Mouse (Mus musculus) urinary bladder, postnatal 36 days (tissue): ENCODE measurements around the gene Thsd7a.

Experiments
- DNase-seq, 2 experiments: peaks; one replicate each; pipeline ENCODE4 v3.0.0; 2022; ENCODE audit warnings: low spot score in 2 of 2, mixed read lengths in 1 of 2

Thsd7a gene

DNA sequence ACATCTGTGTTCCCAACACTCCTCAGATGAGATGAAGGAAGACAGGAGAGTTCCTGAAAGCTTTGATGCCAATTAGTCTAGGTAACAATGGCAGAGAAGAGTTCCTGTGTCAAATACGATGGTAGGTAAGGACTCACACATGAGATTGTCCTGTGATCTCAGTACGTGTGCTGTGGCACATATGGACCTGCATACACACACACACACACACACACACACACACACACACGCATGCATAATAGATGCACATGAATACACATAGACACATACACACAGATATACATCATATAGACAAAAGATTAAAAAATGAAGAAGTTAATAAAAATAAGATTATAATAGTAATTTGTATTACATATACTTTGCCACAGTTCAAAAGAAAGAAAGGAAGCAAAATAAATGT lies 56.0 kb downstream of the Thsd7a start:
- DNase-seq: no peak

DNA sequence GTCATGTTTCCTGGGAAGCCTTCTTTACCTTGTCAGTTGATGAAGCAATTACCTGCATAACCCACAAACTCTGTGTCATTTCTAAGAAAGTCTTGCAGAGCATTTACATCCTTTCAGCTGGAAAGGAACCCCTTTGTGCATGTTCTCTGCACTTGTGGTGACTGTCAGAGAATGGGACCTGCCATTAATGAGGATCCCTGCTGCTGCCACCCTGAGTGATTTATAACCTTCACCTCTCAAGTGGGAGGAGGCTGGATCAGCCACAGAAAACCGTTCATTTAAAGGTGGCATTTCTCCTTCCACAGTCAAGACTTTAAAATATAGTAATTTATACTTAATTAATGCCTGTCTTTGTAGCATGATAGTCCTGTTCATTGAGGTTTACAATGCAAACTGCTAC lies 99.6 kb downstream of the Thsd7a start:
- DNase-seq: no peak

DNA sequence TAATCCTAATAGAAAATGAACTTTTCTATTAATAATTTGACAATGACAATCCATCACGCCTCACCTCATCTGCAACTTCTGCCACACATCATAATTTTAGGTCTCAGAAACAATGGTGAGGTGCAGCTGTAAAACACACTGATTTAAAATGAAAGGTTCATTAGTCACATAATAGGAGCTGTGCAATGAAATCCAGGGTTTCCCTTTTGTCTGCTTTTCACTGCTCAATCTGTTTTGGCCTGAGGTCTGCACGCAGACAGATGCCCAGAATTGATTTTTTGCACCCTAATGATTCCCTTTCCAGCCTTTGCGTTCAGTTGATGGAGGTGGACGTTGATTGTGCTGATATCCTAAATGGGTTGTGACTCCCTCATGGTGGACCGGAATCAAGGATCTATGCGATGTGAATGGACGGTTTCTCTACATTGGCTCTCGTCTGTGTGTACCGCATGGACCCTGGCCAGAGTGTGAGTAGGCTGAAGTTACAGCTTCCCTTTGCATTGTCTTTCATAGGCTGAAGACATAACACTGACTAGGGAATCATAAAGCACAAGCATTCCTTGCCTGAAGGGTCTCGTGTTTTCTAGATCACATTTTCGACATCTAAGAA lies 120.5 kb downstream of the Thsd7a start:
- no peak for DNase-seq

DNA sequence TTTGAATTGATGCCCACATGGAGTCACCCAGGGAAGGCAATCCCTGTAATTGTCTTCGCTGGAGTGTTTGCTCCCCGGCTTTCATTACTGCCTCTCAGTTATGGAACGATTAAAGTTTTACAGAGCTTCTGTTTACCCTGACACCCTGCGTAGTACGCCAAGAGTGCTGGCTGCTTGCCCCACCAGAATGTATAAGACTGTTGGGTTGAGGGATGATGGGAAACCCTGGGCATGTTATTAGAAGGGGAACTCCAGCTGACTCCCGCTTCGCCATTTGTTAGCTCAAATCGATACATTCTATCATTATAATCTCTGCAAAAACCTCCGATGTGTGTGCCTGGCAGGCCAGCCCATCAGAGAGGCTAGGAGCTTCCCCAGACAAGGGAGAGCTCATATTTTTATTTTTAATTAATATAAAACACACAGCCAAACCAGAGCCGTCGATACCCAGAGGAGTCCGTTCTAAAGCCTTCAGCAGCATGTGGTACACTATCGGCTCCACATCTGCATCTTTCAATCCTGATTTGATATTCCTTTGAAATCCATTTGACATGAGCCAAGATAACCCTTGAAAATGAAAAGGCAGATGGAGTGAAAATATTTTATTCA lies 142.5 kb downstream of the Thsd7a start:
- no peak for DNase-seq

DNA sequence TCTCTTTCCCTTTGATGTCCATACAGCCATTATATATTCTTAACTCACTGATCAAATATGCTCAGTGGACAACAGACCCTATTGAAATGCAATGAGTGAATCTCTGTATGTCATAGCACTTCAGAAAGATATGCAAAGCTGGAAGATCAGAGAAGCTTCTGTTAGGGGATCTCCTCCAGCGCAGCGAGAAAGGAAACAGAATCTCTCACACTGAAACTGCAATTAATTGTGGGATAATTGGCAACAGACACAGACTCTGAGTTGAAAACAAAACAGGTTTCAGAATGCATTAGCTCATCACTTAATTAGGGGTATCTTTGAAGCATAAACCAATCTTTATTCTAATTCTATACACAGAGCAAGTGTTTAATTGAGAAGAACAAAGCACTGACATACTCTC lies 146.3 kb downstream of the Thsd7a start:
- no peak for DNase-seq

DNA sequence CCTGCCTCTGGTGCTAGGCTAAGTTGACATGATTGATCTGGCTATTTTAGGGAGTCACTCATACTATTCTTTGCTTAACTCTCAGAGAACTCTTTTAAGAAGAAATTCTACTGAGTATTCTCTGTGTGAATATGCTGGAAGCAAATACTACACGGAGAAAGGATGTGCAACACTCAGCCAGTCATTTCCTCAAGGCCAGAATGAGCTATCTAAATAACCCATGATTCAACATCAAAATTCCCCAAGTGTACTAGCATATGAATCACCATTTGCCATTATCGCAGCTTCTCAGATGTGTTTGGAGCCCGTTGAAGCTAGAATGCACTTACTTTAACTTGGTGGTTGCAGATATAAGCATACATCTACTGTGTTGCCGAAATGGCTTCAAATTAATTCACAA lies 147.0 kb downstream of the Thsd7a start:
- no peak for DNase-seq

DNA sequence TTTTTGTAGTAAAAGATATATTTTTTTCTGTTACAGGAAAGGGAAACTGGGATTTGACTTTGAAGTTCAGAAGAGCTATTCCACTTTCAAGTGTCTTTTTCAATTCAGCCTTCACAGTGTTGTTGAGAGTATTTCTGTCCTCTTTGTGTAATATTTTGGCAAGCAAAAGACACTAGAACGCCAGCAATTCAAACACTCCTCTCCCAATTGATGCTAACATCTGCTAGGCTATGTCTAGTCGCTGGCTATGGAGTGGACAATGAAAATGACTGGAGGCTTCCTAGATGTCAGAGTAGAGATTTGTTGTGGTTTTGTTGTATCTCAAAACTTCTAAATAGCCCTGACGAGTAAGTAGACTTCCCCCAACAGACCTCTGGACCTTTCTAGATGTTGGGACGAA lies 164.8 kb downstream of the Thsd7a start:
- DNase-seq: no peak

DNA sequence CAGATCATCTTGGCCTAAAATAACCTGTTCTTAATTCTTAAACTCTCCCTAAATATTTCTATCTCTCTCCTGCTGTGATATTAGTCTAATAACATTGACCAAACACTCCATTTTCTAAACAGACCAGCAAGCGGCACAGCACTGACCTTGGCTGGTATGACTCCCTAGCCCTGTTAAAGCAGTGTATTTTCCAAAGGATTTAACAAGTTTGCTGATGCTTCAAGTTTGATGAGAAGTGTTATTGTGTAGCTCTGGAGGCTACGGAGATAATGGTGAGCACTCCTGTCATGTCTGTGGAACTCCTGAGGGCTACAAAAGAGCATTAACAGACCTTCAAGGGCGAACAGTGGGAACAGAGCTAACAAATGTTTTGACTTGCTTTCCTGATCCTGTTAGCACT lies 168.1 kb downstream of the Thsd7a start:
- DNase-seq: no peak

DNA sequence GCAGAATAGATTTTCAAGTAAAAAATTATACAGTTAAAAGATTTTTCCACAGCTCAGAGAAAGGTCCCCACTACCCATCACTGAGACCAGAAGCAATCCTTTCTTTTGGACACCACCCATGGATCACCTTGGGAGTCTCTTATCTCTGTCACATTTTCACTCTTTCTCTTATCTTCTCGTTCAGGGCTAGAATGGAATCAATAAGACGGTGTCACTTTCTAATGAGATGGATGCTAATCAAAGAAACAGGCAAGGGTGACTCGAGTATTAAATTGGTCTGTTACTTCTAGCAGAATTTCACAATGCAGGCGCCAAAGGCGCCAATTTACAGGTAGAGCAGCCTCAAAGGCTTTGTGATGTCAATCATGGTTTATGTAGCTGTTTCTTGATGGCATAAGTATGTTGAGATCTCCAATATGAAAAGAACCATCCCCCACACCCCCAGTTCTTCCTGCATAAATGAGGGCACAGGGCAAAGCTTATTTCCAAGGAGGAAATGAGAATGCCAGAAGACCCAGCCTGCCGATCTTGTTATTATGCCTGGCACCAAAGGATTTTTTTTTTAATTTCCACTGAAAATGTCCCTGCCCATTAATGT lies 173.5 kb downstream of the Thsd7a start:
- no peak for DNase-seq

DNA sequence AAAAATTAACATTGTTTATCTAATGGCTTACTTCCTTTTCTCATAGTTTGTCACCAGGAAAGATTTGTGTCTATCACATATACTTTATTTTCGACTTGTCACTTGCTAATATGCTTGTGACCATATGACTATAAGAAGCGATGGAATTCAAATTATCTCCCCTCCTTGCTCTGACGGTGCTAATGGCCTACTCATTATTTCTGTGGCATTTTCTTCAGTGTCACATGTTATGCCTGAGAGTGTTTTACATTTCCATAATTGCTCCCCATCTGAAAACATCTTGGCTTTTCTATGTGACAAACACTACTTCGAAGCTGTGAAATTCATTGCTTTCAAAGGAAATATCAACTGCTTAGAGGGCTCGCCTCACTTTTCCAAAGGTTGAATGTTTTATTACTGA lies 177.0 kb downstream of the Thsd7a start:
- no peak for DNase-seq

DNA sequence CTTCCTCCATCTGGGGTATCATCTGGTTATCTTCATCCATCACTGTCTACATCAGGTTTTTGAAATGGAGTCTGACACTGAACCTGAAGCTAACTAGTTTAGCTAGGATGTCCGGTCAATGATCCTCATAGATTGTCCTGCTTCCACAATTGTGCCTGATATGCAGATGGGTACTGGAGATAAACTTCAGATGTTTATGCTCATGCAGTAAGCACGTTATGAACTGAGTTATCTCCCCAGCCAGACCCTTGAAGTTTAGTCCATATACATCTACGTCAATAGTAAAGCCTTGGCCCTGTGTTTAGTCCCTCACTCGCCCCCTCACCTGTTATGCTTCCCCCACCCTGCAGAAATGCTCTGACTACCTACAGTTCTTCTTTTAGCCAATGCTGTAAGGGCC lies 184.1 kb downstream of the Thsd7a start:
- no peak for DNase-seq

DNA sequence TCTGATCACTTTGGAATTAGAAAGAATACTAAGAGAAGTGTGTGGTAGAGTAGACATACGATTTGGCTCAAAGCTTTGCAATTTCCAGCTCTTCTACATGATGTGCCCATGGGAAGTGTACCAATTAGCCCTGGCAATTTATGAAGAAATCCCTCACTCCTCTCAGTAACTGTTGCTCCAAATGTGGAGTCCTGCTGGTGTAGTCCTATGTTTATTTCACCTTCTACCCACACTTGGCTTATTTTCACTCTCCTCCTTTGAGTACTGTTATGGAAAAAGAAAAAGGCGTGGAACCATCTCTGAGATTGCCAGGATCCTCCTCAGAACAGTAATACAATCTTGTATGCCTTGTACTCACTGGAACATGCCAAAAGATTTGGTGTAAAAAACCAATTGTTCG lies 186.9 kb downstream of the Thsd7a start:
- DNase-seq: no peak

DNA sequence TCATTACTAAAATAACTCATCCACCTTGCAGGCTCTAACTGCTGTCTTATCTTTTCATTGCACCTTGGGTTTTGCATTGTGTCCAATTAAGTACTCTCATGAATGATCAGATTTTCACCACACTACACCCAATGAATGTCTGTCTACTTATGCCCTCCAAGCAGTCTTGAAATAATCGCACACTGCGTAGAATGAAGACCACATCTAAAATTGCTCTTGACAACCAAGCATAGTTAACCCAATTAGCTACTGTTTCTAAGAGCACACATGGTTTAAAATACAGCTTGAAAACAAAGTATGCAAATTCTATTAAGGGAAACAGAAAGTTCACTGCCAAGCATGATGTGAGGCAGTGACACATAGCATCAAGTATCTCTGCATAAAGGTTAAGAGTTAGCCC lies 188.7 kb downstream of the Thsd7a start:
- no peak for DNase-seq

DNA sequence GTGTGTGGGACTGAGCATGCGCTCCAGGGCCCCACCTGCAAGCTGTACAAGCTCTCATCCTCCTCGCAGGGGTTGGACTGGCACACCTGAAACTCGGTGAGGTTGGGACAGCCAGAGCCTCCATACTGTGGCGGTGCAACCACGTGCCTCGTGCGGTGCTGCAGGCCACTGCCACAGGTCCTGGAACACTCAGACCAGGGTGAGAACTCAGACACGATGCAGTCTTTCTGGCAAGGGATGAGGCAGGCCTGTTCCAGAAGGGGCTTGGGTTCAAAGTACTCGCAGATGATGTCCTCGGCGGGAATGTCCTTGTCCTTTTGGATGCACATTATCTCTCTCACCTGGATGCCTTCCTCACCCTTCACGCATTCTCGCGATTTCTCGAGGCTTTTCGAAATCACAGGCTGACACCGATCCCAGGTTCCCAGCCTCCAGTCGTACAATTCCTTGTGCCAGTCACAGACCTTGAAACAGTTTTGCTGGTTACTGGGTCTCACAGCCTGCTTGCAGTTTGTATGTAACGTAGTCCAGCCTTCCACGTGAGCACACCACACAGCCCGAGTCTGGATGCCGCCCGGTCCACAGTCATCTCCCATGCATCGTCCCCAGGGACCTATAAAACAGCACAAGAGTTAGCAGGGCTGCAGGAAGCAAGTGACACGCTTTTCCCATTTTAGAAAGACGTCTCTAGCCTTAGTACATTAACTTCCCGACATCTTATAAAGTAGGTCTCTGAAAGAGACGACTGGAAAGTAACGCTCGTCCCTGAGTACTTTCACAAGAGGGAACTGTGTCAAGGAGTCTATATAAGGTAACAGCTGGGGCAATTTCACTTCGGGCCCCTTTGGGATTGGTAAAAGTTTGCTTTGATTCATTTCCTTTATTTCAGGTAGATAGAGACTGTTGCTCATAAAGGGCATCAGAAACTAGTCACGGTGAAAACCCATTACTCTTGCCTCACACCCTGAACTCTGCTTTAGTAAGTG lies 193.8 kb downstream of the Thsd7a start:
- DNase-seq: no peak

DNA sequence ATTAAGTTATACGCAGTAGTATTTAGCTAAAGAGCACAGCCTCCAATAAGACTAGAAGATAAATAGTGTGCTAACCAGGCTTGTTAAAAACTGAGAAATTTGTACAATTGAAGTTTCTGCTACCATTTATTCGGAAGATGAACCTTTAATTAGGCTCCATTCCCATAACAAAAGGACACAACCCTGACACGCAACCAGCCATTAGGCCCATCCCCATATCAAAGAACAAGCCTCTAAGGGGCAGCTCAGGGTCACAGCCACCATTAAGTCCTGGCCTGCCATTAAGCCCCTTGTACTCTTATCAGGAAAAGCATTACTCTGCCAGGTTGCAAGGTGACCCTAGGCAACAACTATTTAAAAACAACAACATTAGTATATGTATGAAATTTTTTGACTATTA lies 198.0 kb downstream of the Thsd7a start:
- no peak for DNase-seq

DNA sequence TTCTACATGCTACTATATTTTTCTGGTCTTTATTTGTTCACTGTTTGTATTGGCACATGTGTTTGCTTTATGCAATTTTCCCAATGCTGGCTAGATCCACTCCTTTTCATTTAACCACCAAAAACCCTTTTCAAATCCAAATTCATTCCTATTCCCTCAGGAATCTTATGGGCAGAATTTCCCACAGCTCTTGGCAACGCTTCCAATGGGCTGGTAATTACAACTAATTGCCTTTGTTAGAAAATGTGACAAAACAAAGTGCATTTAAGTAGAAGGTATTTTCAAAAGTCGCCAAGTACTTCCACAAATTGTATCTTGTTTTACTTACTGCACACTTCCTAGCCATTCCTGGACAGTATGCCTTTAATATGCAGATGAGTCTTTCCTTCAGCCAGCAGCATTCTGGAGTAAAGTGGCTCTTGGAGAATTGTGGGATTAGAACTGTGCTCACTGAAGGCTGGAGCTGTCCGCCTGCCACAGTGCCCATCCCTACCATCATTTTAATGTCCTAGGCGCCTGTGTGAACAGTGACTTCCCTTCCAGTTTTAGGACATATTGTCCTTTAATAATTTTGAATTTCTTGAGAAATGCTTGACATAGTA lies 199.1 kb downstream of the Thsd7a start:
- no peak for DNase-seq

DNA sequence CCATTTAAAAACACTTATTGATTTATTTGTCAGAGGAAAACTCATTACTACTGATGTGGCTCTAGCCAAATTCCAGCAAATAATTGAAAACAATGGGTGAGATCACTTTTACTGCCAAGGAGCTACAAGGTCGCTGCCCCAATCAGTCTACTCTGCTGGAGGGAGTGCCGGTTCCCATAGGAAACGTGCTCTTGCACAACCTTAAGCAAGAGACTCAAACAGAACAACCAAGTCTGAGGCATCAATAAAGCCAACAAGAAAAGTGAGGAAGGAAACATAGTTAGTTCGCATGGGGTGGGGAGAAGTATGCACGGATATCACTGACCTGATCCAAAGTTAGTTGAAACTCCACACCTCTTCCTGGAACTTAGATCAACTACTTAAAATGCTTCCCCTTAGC lies 205.1 kb downstream of the Thsd7a start:
- DNase-seq: peak in 1 of 2 experiments; percentile 6

DNA sequence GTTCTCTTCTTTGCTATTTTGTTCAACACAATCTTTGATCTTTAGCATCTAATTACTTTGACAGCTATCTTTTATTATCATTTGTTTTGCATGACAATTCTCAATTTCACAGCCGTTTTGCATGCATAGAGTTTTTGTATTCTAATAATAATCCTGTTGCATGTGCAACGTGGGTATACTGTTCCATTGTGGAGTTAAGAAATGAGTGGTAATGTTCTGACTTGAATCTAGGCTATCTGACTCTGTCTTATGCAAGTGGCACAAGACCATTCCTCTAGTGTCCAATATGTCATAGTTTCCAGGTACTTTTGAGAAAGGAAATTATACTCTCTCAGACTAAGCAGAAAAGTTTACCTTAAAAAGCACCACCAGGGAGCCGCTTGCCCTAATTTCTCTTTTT lies 206.7 kb downstream of the Thsd7a start:
- DNase-seq: no peak

DNA sequence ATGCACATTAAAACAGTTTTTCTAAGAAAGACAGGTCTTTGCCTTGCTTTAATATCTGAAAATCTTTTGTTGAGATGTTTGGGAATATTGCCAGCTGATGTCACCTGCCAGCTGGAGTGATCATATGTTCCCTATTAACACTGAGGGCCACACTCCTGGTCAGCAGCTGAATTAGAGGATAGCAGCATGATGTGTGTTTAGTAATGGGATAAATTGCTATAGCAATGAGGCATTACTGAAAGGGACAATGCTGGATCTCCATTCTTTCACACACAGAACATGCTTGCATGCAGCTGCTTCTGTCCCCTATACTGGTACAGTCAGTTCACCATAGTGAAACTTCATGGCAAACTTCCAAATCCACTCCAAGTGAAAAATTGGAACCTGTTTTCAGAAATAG lies 230.1 kb downstream of the Thsd7a start:
- DNase-seq: no peak

DNA sequence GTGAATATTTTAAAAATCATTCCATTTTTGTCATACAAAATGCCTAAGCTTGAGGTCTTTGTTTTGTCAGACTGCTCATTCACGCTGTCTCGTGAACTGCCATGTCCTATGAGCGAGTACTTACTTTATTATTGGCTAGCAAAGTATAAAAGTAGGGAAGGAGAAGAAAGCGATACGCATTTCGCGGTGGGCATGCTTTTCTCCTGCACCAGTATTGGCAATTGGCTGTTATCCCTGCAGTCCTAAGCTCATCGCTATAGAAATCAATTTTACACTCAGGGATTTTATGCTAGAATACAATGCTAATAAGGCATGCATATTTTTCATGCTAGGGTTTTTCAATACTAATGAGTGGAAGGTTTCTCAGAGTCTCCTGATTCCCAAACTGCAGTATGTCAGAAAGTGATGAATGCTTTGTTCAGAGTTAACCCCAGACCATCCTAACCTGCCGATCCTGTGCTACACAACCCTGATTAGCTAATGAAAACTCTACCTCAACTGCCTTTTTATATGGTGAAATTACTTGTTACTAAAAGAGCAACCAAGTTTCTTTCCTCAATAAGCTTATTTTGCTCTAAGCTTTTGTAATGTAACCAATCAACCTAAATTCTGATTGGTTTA lies 230.8 kb downstream of the Thsd7a start:
- DNase-seq: no peak

DNA sequence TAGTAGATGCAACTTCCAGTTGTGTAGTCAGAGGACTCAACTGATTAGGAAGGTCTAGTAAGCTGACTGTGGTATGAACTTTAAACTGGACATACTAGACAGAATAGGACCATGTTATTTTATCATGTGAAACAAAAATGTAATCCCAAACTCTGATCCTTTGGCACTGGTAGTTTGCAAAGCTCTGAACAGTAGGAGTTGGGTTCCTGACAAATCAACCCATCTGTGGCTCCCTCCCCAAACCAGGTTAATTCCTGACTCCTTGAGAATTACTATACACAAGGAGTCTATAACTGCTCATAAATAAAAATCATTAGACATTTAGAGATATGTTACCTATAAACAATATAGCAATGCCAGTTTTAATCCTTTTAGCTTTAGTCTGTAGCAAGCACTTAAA lies 231.5 kb downstream of the Thsd7a start:
- DNase-seq: no peak

DNA sequence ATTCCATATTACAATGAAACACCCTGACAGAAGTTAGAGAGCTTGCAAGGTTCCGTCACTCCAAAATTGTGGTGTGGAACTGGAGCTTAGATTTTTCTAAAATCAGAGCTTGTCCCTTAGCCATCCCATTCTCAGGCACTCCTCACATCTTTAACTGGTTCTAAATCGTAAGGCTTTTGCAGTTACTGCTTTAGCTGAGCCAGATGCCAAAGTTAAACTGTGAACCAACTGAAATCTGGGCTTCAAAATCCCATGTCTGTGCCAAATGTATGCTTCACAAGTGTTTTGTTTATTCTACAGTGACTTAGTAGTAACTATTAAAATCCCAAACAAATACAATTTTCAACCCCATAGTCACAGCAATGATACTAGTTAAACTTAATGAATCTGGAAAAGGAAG lies 242.3 kb downstream of the Thsd7a start:
- DNase-seq: no peak
